Mouse (Mus musculus): ENCODE measurements around the gene Ppp1cc.

DNA sequence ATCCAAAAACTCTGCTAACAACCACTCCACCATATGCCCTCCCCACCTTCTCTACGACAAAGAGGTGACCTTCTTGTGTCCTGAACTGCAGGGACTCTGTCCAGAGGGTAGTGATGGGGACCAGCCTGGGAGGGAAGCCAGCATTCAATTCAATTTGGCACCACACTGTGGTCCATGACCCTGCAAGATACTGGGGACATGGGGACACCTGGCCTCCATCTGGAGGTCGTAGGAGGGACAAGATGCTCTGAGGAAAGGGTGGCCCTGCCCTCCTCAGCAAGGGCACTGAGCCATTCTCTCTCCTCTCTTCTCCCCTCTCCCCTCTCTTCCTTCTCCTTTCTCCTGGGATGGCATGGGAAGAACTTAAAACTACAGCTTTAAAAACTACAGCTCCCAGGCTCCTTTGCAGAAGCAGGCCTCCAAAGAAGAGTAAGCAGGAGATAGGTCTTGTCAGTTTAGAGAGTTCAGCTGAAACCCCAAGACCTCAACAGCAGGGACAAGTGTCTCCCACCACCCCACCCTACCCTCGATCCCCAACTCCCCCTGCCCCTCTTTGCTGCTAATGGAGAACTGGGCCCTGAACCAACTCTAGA, 22.7 kb upstream of the Ppp1cc start:
- TF ChIP-seq CTCF (IDR thresholded peaks at IDR 0.05; ENCODE audit: low read depth), result no peak
- no peak for TF ChIP-seq EP300 (IDR thresholded peaks at IDR 0.05; ENCODE audit: low read depth)

All from heart, postnatal 0 days (tissue).